12 mouse cellular contexts compared by ENCODE assay signal in the genomic region with DNA sequence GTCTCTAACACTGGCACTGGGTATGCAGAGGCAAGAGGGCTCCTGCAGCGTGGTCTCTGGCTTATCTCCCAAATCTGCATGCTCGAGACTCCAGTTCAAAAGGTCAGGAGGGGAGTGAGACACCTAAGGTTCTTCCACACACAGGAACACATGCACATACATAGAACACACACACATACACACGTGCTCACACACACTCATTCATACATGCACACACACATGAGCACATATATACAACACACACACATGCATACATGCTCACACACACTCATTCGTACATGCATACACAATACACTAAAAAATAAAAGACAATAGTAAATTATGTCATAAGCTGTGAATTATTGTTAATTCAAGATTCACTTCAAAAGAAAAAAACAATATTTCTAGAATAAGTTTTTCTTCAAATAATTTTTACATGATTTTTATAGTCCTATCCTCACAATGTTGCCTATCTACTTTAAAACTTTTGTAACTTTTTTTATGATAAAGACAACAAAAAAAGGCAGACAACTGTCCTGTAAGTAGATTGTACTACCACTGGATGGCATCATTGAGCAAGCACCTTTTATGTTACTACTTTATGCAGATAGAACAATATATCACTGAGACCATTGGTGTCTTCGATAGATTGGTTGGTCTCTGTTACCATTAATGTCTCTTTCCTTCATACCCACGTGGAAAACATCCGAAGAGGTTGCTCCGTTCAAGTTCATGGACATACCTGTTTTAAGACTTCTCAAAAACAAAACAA. TPM values are rescaled to one million over a fixed set of nuclear protein-coding genes. Genes with fewer than 3 reads are reported as not detected.
DNase-seq lines count a peak whose midpoint lies in the region; ATAC-seq and TF ChIP-seq lines count a peak whose summit lies in the region.
"Had no signal": no experiment of that assay in that cellular context is flagged by ENCODE, and none has a peak within 500 bp of the region (broad histone marks: within the 10 kb centered on the region; RNA-seq: fewer than 3 reads in every experiment).

No protein-coding gene starts in this region.

- no peak; the same call in 1 of the 2 replicates for ATAC-seq in embryonic facial prominence, embryonic 11.5 days (replicated peaks; ENCODE audit: insufficient number of reproducible peaks, low FRiP score, low TSS enrichment, low read depth)
- ATAC-seq in liver, postnatal 0 days, result no peak
- no peak for ATAC-seq in liver, embryonic 12.5 days
- 0 out of 2 replicates have a peak, but pooled peaks have one; percentile 28 for ATAC-seq in midbrain, embryonic 16.5 days
- no peak for ATAC-seq in kidney, embryonic 14.5 days (ENCODE audit: low FRiP score, low TSS enrichment)

- no peak overlapping the region for H3K9ac ChIP-seq in embryonic facial prominence, embryonic 11.5 days (replicated peaks; ENCODE audit: low read length)
- no peak overlapping the region for H3K9ac ChIP-seq in liver, postnatal 0 days (replicated peaks)
- H3K9ac ChIP-seq in liver, embryonic 12.5 days, result no peak overlapping the region
- no peak overlapping the region for H3K9ac ChIP-seq in midbrain, embryonic 16.5 days (ENCODE audit: low read depth, low read length)
- H3K9ac ChIP-seq in kidney, embryonic 14.5 days (ENCODE audit: low read depth, low read length), result no peak overlapping the region

- no peaks in the 10 kb centered on the region for H3K4me1 ChIP-seq in embryonic facial prominence, embryonic 11.5 days (ENCODE audit: control insufficient read depth, insufficient read depth, low read length)
- no peaks in the 10 kb centered on the region for H3K4me1 ChIP-seq in embryonic facial prominence, embryonic 10.5 days
- no peaks in the 10 kb centered on the region for H3K4me1 ChIP-seq in liver, postnatal 0 days (ENCODE audit: insufficient read depth)
- H3K4me1 ChIP-seq in liver, embryonic 12.5 days, result peaks cover 6% of the 10 kb centered on the region; the same call in 1 of the 2 replicates
- no peaks in the 10 kb centered on the region for H3K4me1 ChIP-seq in midbrain, embryonic 16.5 days (ENCODE audit: control insufficient read depth, insufficient read depth, low read length)
- no peaks in the 10 kb centered on the region for H3K4me1 ChIP-seq in kidney, embryonic 14.5 days (ENCODE audit: control insufficient read depth, insufficient read depth, low read length)

- H3K27me3 ChIP-seq in embryonic facial prominence, embryonic 11.5 days (ENCODE audit: control insufficient read depth, insufficient read depth, low read length), result no peaks in the 10 kb centered on the region
- H3K27me3 ChIP-seq in embryonic facial prominence, embryonic 10.5 days (replicated peaks; ENCODE audit: low read depth, poor library complexity, severe bottlenecking), result no peaks in the 10 kb centered on the region
- no peaks in the 10 kb centered on the region for H3K27me3 ChIP-seq in liver, postnatal 0 days (ENCODE audit: insufficient read depth, low read length)
- no peaks in the 10 kb centered on the region for H3K27me3 ChIP-seq in liver, embryonic 12.5 days (replicated peaks)
- no peaks in the 10 kb centered on the region for H3K27me3 ChIP-seq in midbrain, embryonic 16.5 days (ENCODE audit: control insufficient read depth, insufficient read depth, low read depth, low read length)
- H3K27me3 ChIP-seq in kidney, embryonic 14.5 days (ENCODE audit: control insufficient read depth, insufficient read depth, low read length), result no peaks in the 10 kb centered on the region

- TF ChIP-seq CTCF in liver, postnatal 0 days (IDR thresholded peaks at IDR 0.05; ENCODE audit: low read depth), result peak; percentile 55

- no peak overlapping the region for H3K4me2 ChIP-seq in embryonic facial prominence, embryonic 11.5 days (ENCODE audit: low read depth, low read length)
- no peak overlapping the region for H3K4me2 ChIP-seq in liver, postnatal 0 days (ENCODE audit: low read depth, low read length)
- no peak overlapping the region for H3K4me2 ChIP-seq in liver, embryonic 12.5 days
- no peak overlapping the region for H3K4me2 ChIP-seq in midbrain, embryonic 16.5 days (ENCODE audit: low read length)
- no peak overlapping the region for H3K4me2 ChIP-seq in kidney, embryonic 14.5 days (replicated peaks; ENCODE audit: low read depth, low read length)

- no peaks in the 10 kb centered on the region for H3K36me3 ChIP-seq in embryonic facial prominence, embryonic 11.5 days (replicated peaks; ENCODE audit: control insufficient read depth, insufficient read depth, low read depth, low read length)
- peaks cover 7% of the 10 kb centered on the region; the same call in 1 of the 2 replicates for H3K36me3 ChIP-seq in embryonic facial prominence, embryonic 10.5 days (replicated peaks)
- H3K36me3 ChIP-seq in liver, postnatal 0 days (replicated peaks; ENCODE audit: insufficient read depth, low read length), result no peaks in the 10 kb centered on the region
- H3K36me3 ChIP-seq in liver, embryonic 12.5 days, result no peaks in the 10 kb centered on the region
- no peaks in the 10 kb centered on the region for H3K36me3 ChIP-seq in midbrain, embryonic 16.5 days (ENCODE audit: control insufficient read depth, insufficient read depth, low read length)
- H3K36me3 ChIP-seq in kidney, embryonic 14.5 days (ENCODE audit: control insufficient read depth, insufficient read depth, low read length), result peaks cover 2% of the 10 kb centered on the region; the same call in 1 of the 2 replicates

- no peak for TF ChIP-seq EP300 in liver, postnatal 0 days (IDR thresholded peaks at IDR 0.05; ENCODE audit: low read depth)

- whole genome bisulfite sequencing in embryonic facial prominence, embryonic 11.5 days, result 85% methylated on average over 8 of the region's 8 CpGs
- 83% methylated on average over 8 of the region's 8 CpGs for WGBS in embryonic facial prominence, embryonic 10.5 days
- 68% methylated on average over 8 of the region's 8 CpGs for WGBS in liver, postnatal 0 days (ENCODE audit: insufficient replicate concordance)
- 62% methylated on average over 8 of the region's 8 CpGs for WGBS in liver, embryonic 12.5 days (ENCODE audit: insufficient replicate concordance)
- WGBS in midbrain, embryonic 16.5 days, result 86% methylated on average over 8 of the region's 8 CpGs
- WGBS in kidney, embryonic 14.5 days, result 82% methylated on average over 8 of the region's 8 CpGs

- no peaks in the 10 kb centered on the region for H3K9me3 ChIP-seq in embryonic facial prominence, embryonic 11.5 days (replicated peaks; ENCODE audit: control insufficient read depth, low read length)
- H3K9me3 ChIP-seq in embryonic facial prominence, embryonic 10.5 days, result no peaks in the 10 kb centered on the region
- no peaks in the 10 kb centered on the region for H3K9me3 ChIP-seq in liver, postnatal 0 days (ENCODE audit: low read length)
- H3K9me3 ChIP-seq in liver, embryonic 12.5 days (replicated peaks), result no peaks in the 10 kb centered on the region
- no peaks in the 10 kb centered on the region for H3K9me3 ChIP-seq in midbrain, embryonic 16.5 days (replicated peaks; ENCODE audit: control insufficient read depth, low read length, poor library complexity, severe bottlenecking)
- H3K9me3 ChIP-seq in kidney, embryonic 14.5 days (ENCODE audit: control insufficient read depth, low read length), result no peaks in the 10 kb centered on the region

- no peak overlapping the region for H3K4me3 ChIP-seq in embryonic facial prominence, embryonic 11.5 days (ENCODE audit: low read depth, low read length)
- no peak overlapping the region for H3K4me3 ChIP-seq in embryonic facial prominence, embryonic 10.5 days
- no peak overlapping the region for H3K4me3 ChIP-seq in liver, postnatal 0 days (ENCODE audit: low read depth, low read length)
- H3K4me3 ChIP-seq in liver, embryonic 12.5 days, result no peak overlapping the region
- no peak overlapping the region for H3K4me3 ChIP-seq in midbrain, embryonic 16.5 days (ENCODE audit: low read depth, low read length)
- H3K4me3 ChIP-seq in kidney, embryonic 14.5 days (ENCODE audit: low read length), result no peak overlapping the region

- peak; percentile 12 for DNase-seq in embryonic facial prominence, embryonic 11.5 days (ENCODE audit: low spot score)
- DNase-seq in embryonic facial prominence, embryonic 10.5 days (ENCODE audit: low spot score), result no peak
- no peak for DNase-seq in liver, postnatal 0 days
- DNase-seq in NIH3T3 (ENCODE audit: low read depth), result peak; percentile 78
- DNase-seq in urinary bladder, adult 2 months (ENCODE audit: low spot score), result no peak
- DNase-seq: right cerebral cortex, postnatal 4 days had no signal

- no peak overlapping the region for H3K27ac ChIP-seq in embryonic facial prominence, embryonic 11.5 days (replicated peaks; ENCODE audit: low read depth, low read length)
- no peak overlapping the region for H3K27ac ChIP-seq in embryonic facial prominence, embryonic 10.5 days (replicated peaks)
- H3K27ac ChIP-seq in liver, postnatal 0 days (ENCODE audit: low read depth), result no peak overlapping the region
- H3K27ac ChIP-seq in liver, embryonic 12.5 days, result no peak overlapping the region
- no peak overlapping the region for H3K27ac ChIP-seq in midbrain, embryonic 16.5 days (ENCODE audit: low read length)
- no peak overlapping the region for H3K27ac ChIP-seq in kidney, embryonic 14.5 days (ENCODE audit: low read depth, low read length)

RNA-seq across cellular contexts. Expression of gene Mthfd2l, which starts 22.0 kb away (rescaled TPM):
- 80.7 and 102 TPM in 2 replicates for polyA plus RNA-seq in embryonic facial prominence, embryonic 11.5 days (2014; fragmentation: Nextera tagmentation; extraction: Ambion mirVana)
- 53.2 and 58.7 TPM in 2 replicates for polyA plus RNA-seq in embryonic facial prominence, embryonic 10.5 days (2016; fragmentation: Nextera tagmentation; extraction: Ambion mirVana)
- 8.3 and 9.5 TPM in 2 replicates for polyA plus RNA-seq in liver, postnatal 0 days (2015; fragmentation: Nextera tagmentation; extraction: Ambion mirVana)
- polyA plus RNA-seq in liver, embryonic 12.5 days (2016; fragmentation: Nextera tagmentation; extraction: Ambion mirVana), result 11.4 and 13.9 TPM in 2 replicates
- 59.8 and 62.4 TPM in 2 replicates for polyA plus RNA-seq in midbrain, embryonic 16.5 days (2015; fragmentation: Nextera tagmentation; extraction: Ambion mirVana)
- polyA plus RNA-seq in kidney, embryonic 14.5 days (2014; fragmentation: Nextera tagmentation; extraction: Ambion mirVana), result 59.5 and 72.7 TPM in 2 replicates
- 25.9 and 32.4 TPM in 2 replicates for polyA plus RNA-seq in urinary bladder, adult 2 months (2012; rRNA removed)

RNA-seq across cellular contexts. Expression of gene Cxcl2, which starts 49.2 kb away (rescaled TPM):
- not detected in 2 replicates for polyA plus RNA-seq in embryonic facial prominence, embryonic 11.5 days (2014; fragmentation: Nextera tagmentation; extraction: Ambion mirVana)
- not detected in 2 replicates for polyA plus RNA-seq in embryonic facial prominence, embryonic 10.5 days (2016; fragmentation: Nextera tagmentation; extraction: Ambion mirVana)
- polyA plus RNA-seq in liver, postnatal 0 days (2015; fragmentation: Nextera tagmentation; extraction: Ambion mirVana), result 0.13 TPM in 1 of 2 replicates, not detected in the other
- 0.44 TPM in 1 of 2 replicates, not detected in the other for polyA plus RNA-seq in liver, embryonic 12.5 days (2016; fragmentation: Nextera tagmentation; extraction: Ambion mirVana)
- polyA plus RNA-seq in midbrain, embryonic 16.5 days (2015; fragmentation: Nextera tagmentation; extraction: Ambion mirVana), result 0.11 TPM in 1 of 2 replicates, not detected in the other
- polyA plus RNA-seq in kidney, embryonic 14.5 days (2014; fragmentation: Nextera tagmentation; extraction: Ambion mirVana), result 0.13 TPM in 1 of 2 replicates, not detected in the other
- polyA plus RNA-seq in urinary bladder, adult 2 months (2012; rRNA removed), result 0.37 TPM in 1 of 2 replicates, not detected in the other
- polyA plus RNA-seq: C2C12; intestine, embryonic 14.5 days; limb, embryonic 11.5 days had no signal

Comparison
In these comparisons a context has a peak if more than half of its experiments do, and no peak if none do; other contexts are left out.
1. DNase-seq: peak in embryonic facial prominence, embryonic 11.5 days (single experiment) and NIH3T3 (single experiment); none in embryonic facial prominence, embryonic 10.5 days (single experiment), liver, postnatal 0 days (single experiment) and urinary bladder, adult 2 months (single experiment).